Comparison of ENCODE assay signal across 27 mouse cellular contexts in genomic region chr5:98247516-98247915, GRCm38 (mm10). TPM values are rescaled to one million over a fixed set of nuclear protein-coding genes. Genes with fewer than 3 reads are reported as not detected.
DNase-seq lines count a peak whose midpoint lies in the region; TF ChIP-seq lines count a peak whose summit lies in the region.
"Had no signal": no experiment of that assay in that cellular context is flagged by ENCODE, and none has a peak within 500 bp of the region (broad histone marks: within the 10 kb centered on the region; RNA-seq: fewer than 3 reads in every experiment).

No protein-coding gene starts in this region.

- no peak for TF ChIP-seq CTCF in layer of hippocampus, adult 2 months (conservative IDR thresholded peaks at IDR 0.05)

- DNase-seq in layer of hippocampus, adult 11-12 months (ENCODE audit: low spot score): peak; percentile 35
- DNase-seq in layer of hippocampus, adult 9-10 months (ENCODE audit: low spot score): no peak
- DNase-seq in brain, adult 2 months (ENCODE audit: low read depth, low spot score): peak; percentile 75
- peak; percentile 23 to 50 for DNase-seq in layer of hippocampus, adult 2 months (ENCODE audit: low spot score in 2 of 2)
- peak; percentile 23 to 45 for DNase-seq in left cerebral cortex, postnatal 36 days (ENCODE audit: low spot score in 2 of 2)
- no peak for DNase-seq in kidney, adult 18-20 months
- DNase-seq in ovary, postnatal 36 days (ENCODE audit: low spot score): no peak
- DNase-seq: adrenal gland, postnatal 36 days; B cell, adult 2 months; cerebellum, adult 11 months; cerebellum, adult 9-11 months; gastrocnemius, postnatal 14 days; heart, adult 18-20 months; heart, postnatal 10 days; thymus, adult 18-20 months; thymus, postnatal 4 days had no signal

- H3K27ac ChIP-seq in layer of hippocampus, adult 2 months: no peak overlapping the region
- H3K27ac ChIP-seq: embryonic facial prominence, embryonic 12.5 days; hindbrain, postnatal 0 days; kidney, embryonic 15.5 days; limb, embryonic 15.5 days; liver, embryonic 15.5 days; macrophage; midbrain, embryonic 10.5 days; stomach, embryonic 15.5 days had no signal

- no peak overlapping the region for H3K4me3 ChIP-seq in layer of hippocampus, adult 2 months
- H3K4me3 ChIP-seq: embryonic facial prominence, embryonic 12.5 days; heart, embryonic 12.5 days; kidney, embryonic 15.5 days; limb, embryonic 15.5 days; liver, embryonic 15.5 days; midbrain, embryonic 10.5 days; stomach, embryonic 15.5 days had no signal

- intact Hi-C loops in left cerebral cortex, postnatal 36 days (cut with DNase I): no loop called here

RNA-seq across cellular contexts. Expression of gene Fgf5, which starts 6.5 kb away (rescaled TPM):
- total RNA-seq in layer of hippocampus, adult 2 months (2021): 1 to 10 TPM; 4.3 to 5.1 TPM
- 1 to 10 TPM; 4.0 to 4.1 TPM for total RNA-seq in left cerebral cortex, postnatal 36 days (2021)
- total RNA-seq: adrenal gland, adult 18-20 months; adrenal gland, postnatal 36 days; G1E; heart, postnatal 10 days had no signal

Comparison
In these comparisons a context has a peak if more than half of its experiments do, and no peak if none do; other contexts are left out.
1. DNase-seq: peak in layer of hippocampus, adult 11-12 months (single experiment), brain, adult 2 months (single experiment), layer of hippocampus, adult 2 months (2 of 2) and left cerebral cortex, postnatal 36 days (2 of 2); none in layer of hippocampus, adult 9-10 months (single experiment), kidney, adult 18-20 months (single experiment) and ovary, postnatal 36 days (single experiment).